Mouse (Mus musculus) kidney, adult 2 months (tissue): ENCODE results near the gene Slc13a4. TPM values are rescaled to one million over a fixed set of nuclear protein-coding genes. Genes with fewer than 3 reads are reported as not detected.

Source experiments
- DNase-seq: peaks from one replicate; pipeline ENCODE4 v3.0.0; 2021
- H3K27ac ChIP-seq: fragments of 200-500 bp; 2 replicates; pipeline ENCODE4 v1.5.1; 2012; ENCODE audit warnings: low read depth, low read length, control low read depth, inconsistent platforms; ENCODE audit not compliant: insufficient read depth
- H3K27me3 ChIP-seq: fragments of 200-500 bp; replicated peaks from 2 replicates; pipeline ENCODE4 v1.6.1; 2012; ENCODE audit warnings: mild to moderate bottlenecking, moderate library complexity, low read length, inconsistent platforms; ENCODE audit not compliant: control insufficient read depth, insufficient read depth
- H3K36me3 ChIP-seq: fragments of 200-500 bp; 2 replicates; pipeline ENCODE4 v1.6.1; 2012; ENCODE audit warnings: mild to moderate bottlenecking, moderate library complexity, low read length, inconsistent platforms; ENCODE audit not compliant: control insufficient read depth, insufficient read depth
- H3K4me1 ChIP-seq: fragments of 200-500 bp; 2 replicates; pipeline ENCODE4 v1.6.1; 2011; ENCODE audit warnings: low read length; ENCODE audit not compliant: control insufficient read depth, insufficient read depth
- H3K4me3 ChIP-seq: fragments of 200-500 bp; 2 replicates; pipeline ENCODE4 v1.5.1; 2011; ENCODE audit warnings: mild to moderate bottlenecking, low read depth, low read length, control low read depth; ENCODE audit not compliant: insufficient read depth
- CTCF ChIP-seq: fragments of 200-500 bp; conservative IDR thresholded peaks from 2 replicates; pipeline ENCODE4 v1.5.1; 2011; ENCODE audit warnings: low read depth, mild to moderate bottlenecking, control low read depth, low read length, moderate library complexity, mixed read lengths; ENCODE audit not compliant: insufficient read depth, insufficient read length
- POLR2A ChIP-seq: fragments of 200-500 bp; IDR thresholded peaks from one replicate; pipeline ENCODE4 v1.6.1; 2011; ENCODE audit warnings: low read depth, low read length, control low read depth
- WGBS: fragments of 180-500 bp; shearing (Covaris S2); methylation state at CpG from one replicate; pipeline ENCODE4 v1.1.7; 2018; 5-methylcytosine and 5-hydroxymethylcytosine counted together
- polyA plus RNA-seq: library from polyadenylated mRNA; depleted of rRNA; stranded (reverse); fragments of >200 nt; gene quantifications from 2 replicates; pipeline ENCODE4 v1.2.3, GENCODE M21; 2012; rRNA removed

The Slc13a4 gene
- 5.2 and 5.6 TPM in 2 replicates for polyA plus RNA-seq

- no peaks in the 10 kb centered on the region for H3K27me3 ChIP-seq
- H3K4me1 ChIP-seq = peaks cover 1% of the 10 kb centered on the region; the same call in 1 of the 2 replicates
- WGBS = 69% methylated on average over 7 of the region's 7 CpGs
Measured at GRCm38 (mm10) chr6:35308037-35308436, at the start of gene Slc13a4. Gene Slc13a4, minus strand, starts transcription at chr6:35308131.

GRCm38 (mm10) chr6:35355320-35355719 is 47.4 kb upstream of the Slc13a4 start:
- DNase-seq = no peak
- H3K27ac ChIP-seq = no peak overlapping the region
- H3K4me1 ChIP-seq = no peaks in the 10 kb centered on the region
- no peak overlapping the region for H3K4me3 ChIP-seq
- WGBS = 96% methylated on average over 3 of the region's 3 CpGs
- TF ChIP-seq CTCF (no peak), POLR2A (no peak)
- H3K36me3 ChIP-seq = no peaks in the 10 kb centered on the region
- H3K27me3 ChIP-seq = no peaks in the 10 kb centered on the region

More at GRCm38 (mm10) chr6:35308037-35308436, at the start of gene Slc13a4:
- DNase-seq = no peak
- no peak for TF ChIP-seq CTCF
- no peak for TF ChIP-seq POLR2A
- H3K36me3 ChIP-seq = no peaks in the 10 kb centered on the region
- no peak within 1 kb of the TSS for H3K27ac ChIP-seq
- no peak within 1 kb of the TSS for H3K4me3 ChIP-seq

- no peak for TF ChIP-seq CTCF
- no peak for TF ChIP-seq POLR2A
- Histone ChIP-seq H3K27me3 (no peaks in the 10 kb centered on the region), H3K4me3 (no peak overlapping the region), H3K4me1 (no peaks in the 10 kb centered on the region), H3K27ac (no peak overlapping the region), H3K36me3 (no peaks in the 10 kb centered on the region)
- 45% methylated on average over 6 of the region's 6 CpGs for WGBS
- DNase-seq = no peak
Measured at GRCm38 (mm10) chr6:35354622-35354998, 46.7 kb upstream of the Slc13a4 start.

GRCm38 (mm10) chr6:35353846-35354621 is 46.1 kb upstream of the Slc13a4 start:
- H3K27me3 ChIP-seq = no peaks in the 10 kb centered on the region
- H3K36me3 ChIP-seq = no peaks in the 10 kb centered on the region
- H3K4me1 ChIP-seq = no peaks in the 10 kb centered on the region
- TF ChIP-seq POLR2A = no peak
- no peak for TF ChIP-seq CTCF
- no peak for DNase-seq
- H3K27ac ChIP-seq = no peak overlapping the region
- WGBS = 28% methylated on average over 18 of the region's 18 CpGs
- H3K4me3 ChIP-seq = no peak overlapping the region

GRCm38 (mm10) chr6:35353416-35353815 is 45.5 kb upstream of the Slc13a4 start:
- DNase-seq = no peak
- WGBS = 62% methylated on average over 5 of the region's 5 CpGs
- Histone ChIP-seq H3K27ac (no peak overlapping the region), H3K36me3 (no peaks in the 10 kb centered on the region), H3K4me1 (no peaks in the 10 kb centered on the region), H3K27me3 (no peaks in the 10 kb centered on the region), H3K4me3 (no peak overlapping the region)
- TF ChIP-seq CTCF (no peak), POLR2A (no peak)

- Histone ChIP-seq H3K4me3 (no peak overlapping the region), H3K4me1 (no peaks in the 10 kb centered on the region), H3K27me3 (no peaks in the 10 kb centered on the region), H3K27ac (no peak overlapping the region), H3K36me3 (no peaks in the 10 kb centered on the region)
- WGBS = 87% methylated on average over 8 of the region's 8 CpGs
- no peak for TF ChIP-seq CTCF
- TF ChIP-seq POLR2A = no peak
- DNase-seq = no peak
Measured at GRCm38 (mm10) chr6:35352867-35353266, 44.9 kb upstream of the Slc13a4 start.

GRCm38 (mm10) chr6:35351826-35352225 is 43.9 kb upstream of the Slc13a4 start:
- Histone ChIP-seq H3K4me3 (no peak overlapping the region), H3K27ac (no peak overlapping the region), H3K27me3 (no peaks in the 10 kb centered on the region), H3K4me1 (no peaks in the 10 kb centered on the region), H3K36me3 (no peaks in the 10 kb centered on the region)
- WGBS = 91% methylated on average over 3 of the region's 3 CpGs
- DNase-seq = no peak
- TF ChIP-seq CTCF (no peak), POLR2A (no peak)

GRCm38 (mm10) chr6:35349784-35350183 is 41.9 kb upstream of the Slc13a4 start:
- no peak for TF ChIP-seq CTCF
- no peak for TF ChIP-seq POLR2A
- H3K4me1 ChIP-seq = no peaks in the 10 kb centered on the region
- DNase-seq = peak; percentile 75
- no peaks in the 10 kb centered on the region for H3K27me3 ChIP-seq
- H3K4me3 ChIP-seq = no peak overlapping the region
- WGBS = 26% methylated on average over 7 of the region's 7 CpGs
- H3K36me3 ChIP-seq = no peaks in the 10 kb centered on the region
- H3K27ac ChIP-seq = no peak overlapping the region
